Mouse (Mus musculus): ENCODE measurements at regions not wholly inside any gene's neighbourhood (a gene's known extent, or its start where the extent isn't known, plus 50 kb on each side); places are given as distances from the start of the nearest gene placed in this dataset.

GRCm38 (mm10) chr14:16927136-16927535 is 108.2 kb upstream of the Rarb start:
- 90% methylated on average over 2 of the region's 2 CpGs for WGBS
- Histone ChIP-seq H3K27me3 (replicated peaks; ENCODE audit: control insufficient read depth, insufficient read depth, low read length) (no peaks in the 10 kb centered on the region), H3K4me3 (ENCODE audit: low read depth, low read length) (no peak overlapping the region), H3K9ac (ENCODE audit: low read length) (no peak overlapping the region), H3K9me3 (ENCODE audit: control insufficient read depth, low read length) (no peaks in the 10 kb centered on the region), H3K4me2 (ENCODE audit: low read length) (no peak overlapping the region), H3K27ac (ENCODE audit: low read depth) (no peak overlapping the region), H3K4me1 (replicated peaks; ENCODE audit: control insufficient read depth, insufficient read depth, low read length) (no peaks in the 10 kb centered on the region), H3K36me3 (ENCODE audit: control insufficient read depth, insufficient read depth, low read length) (no peaks in the 10 kb centered on the region)
- ATAC-seq (replicated peaks; ENCODE audit: low FRiP score, low TSS enrichment, low read depth) (no peak), DNase-seq (ENCODE audit: low spot score) (no peak)

- no peak for DNase-seq (ENCODE audit: low spot score)
- no peak for ATAC-seq (replicated peaks; ENCODE audit: low FRiP score, low TSS enrichment, low read depth)
- H3K4me1 ChIP-seq (replicated peaks; ENCODE audit: control insufficient read depth, insufficient read depth, low read length) = 0 out of 2 replicates have a peak, but pooled peaks cover 6% of the 10 kb centered on the region
- no peaks in the 10 kb centered on the region for H3K36me3 ChIP-seq (ENCODE audit: control insufficient read depth, insufficient read depth, low read length)
- no peak overlapping the region for H3K9ac ChIP-seq (ENCODE audit: low read length)
- no peak overlapping the region for H3K4me2 ChIP-seq (ENCODE audit: low read length)
- 51% methylated on average over 9 of the region's 9 CpGs for WGBS
- H3K9me3 ChIP-seq (ENCODE audit: control insufficient read depth, low read length) = no peaks in the 10 kb centered on the region
- no peak overlapping the region for H3K4me3 ChIP-seq (ENCODE audit: low read depth, low read length)
- H3K27ac ChIP-seq (ENCODE audit: low read depth) = no peak overlapping the region
- no peaks in the 10 kb centered on the region for H3K27me3 ChIP-seq (replicated peaks; ENCODE audit: control insufficient read depth, insufficient read depth, low read length)
Measured at GRCm38 (mm10) chr14:16901534-16902147, 82.7 kb upstream of the Rarb start.

DNA sequence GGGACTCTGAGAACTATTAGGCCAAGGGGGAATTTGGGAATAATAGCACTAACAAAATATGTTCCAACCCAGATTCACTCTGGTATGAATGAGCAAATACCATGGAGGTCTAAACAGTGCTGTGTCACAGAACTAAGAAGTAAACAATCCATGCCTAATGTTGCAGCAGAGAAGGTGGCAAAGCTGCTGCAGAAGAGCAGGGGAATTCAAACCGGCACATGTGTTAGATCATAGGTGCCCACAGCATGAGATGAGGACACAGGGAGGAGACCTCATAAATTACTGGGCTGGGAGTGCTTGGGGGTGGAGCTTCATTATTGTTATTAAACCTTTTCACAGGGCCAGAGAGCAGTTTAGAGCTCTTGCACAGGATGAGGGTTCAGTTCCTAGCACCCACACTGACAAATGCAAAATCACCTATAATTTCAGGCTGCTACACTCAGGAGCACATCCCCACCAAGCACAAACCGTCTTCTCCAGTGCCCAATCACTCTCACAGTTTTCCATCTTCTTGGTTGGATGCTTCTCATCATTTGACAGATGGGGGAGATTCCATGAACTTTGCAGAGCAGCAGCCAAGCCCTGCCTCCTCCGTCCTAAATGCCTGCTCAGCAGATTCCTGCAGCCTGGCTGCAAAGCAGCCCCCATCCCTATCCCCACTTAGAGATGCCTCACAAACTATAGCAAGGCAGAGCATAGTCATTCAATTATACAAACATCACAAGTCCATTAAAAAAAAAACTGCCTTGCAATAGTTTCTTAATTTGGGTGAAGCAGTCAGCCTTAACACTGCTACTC is 79.0 kb upstream of the Rarb start:
- no peak overlapping the region for H3K9ac ChIP-seq (ENCODE audit: low read length)
- no peaks in the 10 kb centered on the region for H3K9me3 ChIP-seq (ENCODE audit: control insufficient read depth, low read length)
- H3K4me1 ChIP-seq (replicated peaks; ENCODE audit: control insufficient read depth, insufficient read depth, low read length) = 0 out of 2 replicates have a peak, but pooled peaks cover 6% of the 10 kb centered on the region
- H3K27ac ChIP-seq (ENCODE audit: low read depth) = no peak overlapping the region
- 25% methylated on average over 3 of the region's 3 CpGs for WGBS
- ATAC-seq (replicated peaks; ENCODE audit: low FRiP score, low TSS enrichment, low read depth) (0 out of 2 replicates have a peak, but pooled peaks have one; percentile 53), DNase-seq (ENCODE audit: low spot score) (no peak)
- H3K27me3 ChIP-seq (replicated peaks; ENCODE audit: control insufficient read depth, insufficient read depth, low read length) = no peaks in the 10 kb centered on the region
- H3K4me3 ChIP-seq (ENCODE audit: low read depth, low read length) = no peak overlapping the region
- H3K4me2 ChIP-seq (ENCODE audit: low read length) = no peak overlapping the region
- no peaks in the 10 kb centered on the region for H3K36me3 ChIP-seq (ENCODE audit: control insufficient read depth, insufficient read depth, low read length)

GRCm38 (mm10) chr14:16896974-16897373 is 78.0 kb upstream of the Rarb start:
- Histone ChIP-seq H3K9me3 (ENCODE audit: control insufficient read depth, low read length) (no peaks in the 10 kb centered on the region), H3K27ac (ENCODE audit: low read depth) (no peak overlapping the region), H3K27me3 (replicated peaks; ENCODE audit: control insufficient read depth, insufficient read depth, low read length) (no peaks in the 10 kb centered on the region), H3K36me3 (ENCODE audit: control insufficient read depth, insufficient read depth, low read length) (no peaks in the 10 kb centered on the region), H3K4me1 (replicated peaks; ENCODE audit: control insufficient read depth, insufficient read depth, low read length) (0 out of 2 replicates have a peak, but pooled peaks cover 6% of the 10 kb centered on the region), H3K4me3 (ENCODE audit: low read depth, low read length) (no peak overlapping the region), H3K4me2 (ENCODE audit: low read length) (no peak overlapping the region), H3K9ac (ENCODE audit: low read length) (no peak overlapping the region)
- ATAC-seq (replicated peaks; ENCODE audit: low FRiP score, low TSS enrichment, low read depth) (no peak), DNase-seq (ENCODE audit: low spot score) (no peak)
- WGBS = 82% methylated on average over 3 of the region's 3 CpGs

GRCm38 (mm10) chr14:16881249-16881648 is 62.3 kb upstream of the Rarb start:
- no peaks in the 10 kb centered on the region for H3K27me3 ChIP-seq (replicated peaks; ENCODE audit: control insufficient read depth, insufficient read depth, low read length)
- 21% methylated on average over 3 of the region's 3 CpGs for WGBS
- DNase-seq (ENCODE audit: low spot score) (no peak), ATAC-seq (replicated peaks; ENCODE audit: low FRiP score, low TSS enrichment, low read depth) (no peak)
- 0 out of 2 replicates have a peak, but pooled peaks cover 3% of the 10 kb centered on the region for H3K4me1 ChIP-seq (replicated peaks; ENCODE audit: control insufficient read depth, insufficient read depth, low read length)
- no peak overlapping the region for H3K9ac ChIP-seq (ENCODE audit: low read length)
- no peak overlapping the region for H3K4me3 ChIP-seq (ENCODE audit: low read depth, low read length)
- H3K9me3 ChIP-seq (ENCODE audit: control insufficient read depth, low read length) = no peaks in the 10 kb centered on the region
- no peak overlapping the region for H3K4me2 ChIP-seq (ENCODE audit: low read length)
- no peaks in the 10 kb centered on the region for H3K36me3 ChIP-seq (ENCODE audit: control insufficient read depth, insufficient read depth, low read length)
- no peak overlapping the region for H3K27ac ChIP-seq (ENCODE audit: low read depth)

DNA sequence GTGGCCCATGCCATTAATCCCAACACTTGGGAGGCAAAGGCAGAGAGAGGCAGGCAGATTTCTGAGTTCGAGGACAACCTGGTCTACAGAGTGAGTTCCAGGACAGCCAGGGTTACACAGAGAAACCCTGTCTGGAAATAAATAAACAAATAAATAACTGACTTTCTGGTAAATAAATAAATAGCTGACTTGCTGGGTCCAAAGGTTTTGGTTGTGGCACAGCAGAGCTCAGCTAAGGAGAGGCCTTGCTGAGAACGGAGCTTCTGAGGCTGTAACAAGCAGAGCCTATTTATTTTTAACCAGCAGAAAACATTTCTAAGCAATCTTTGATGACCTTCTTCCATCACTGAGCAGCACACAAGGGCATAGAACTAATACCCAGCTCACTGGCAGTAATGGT is 50.3 kb upstream of the Rarb start:
- Histone ChIP-seq H3K27ac (ENCODE audit: low read depth) (no peak overlapping the region), H3K36me3 (ENCODE audit: control insufficient read depth, insufficient read depth, low read length) (no peaks in the 10 kb centered on the region), H3K4me1 (replicated peaks; ENCODE audit: control insufficient read depth, insufficient read depth, low read length) (no peaks in the 10 kb centered on the region), H3K9ac (ENCODE audit: low read length) (no peak overlapping the region), H3K27me3 (replicated peaks; ENCODE audit: control insufficient read depth, insufficient read depth, low read length) (no peaks in the 10 kb centered on the region), H3K4me3 (ENCODE audit: low read depth, low read length) (no peak overlapping the region), H3K9me3 (ENCODE audit: control insufficient read depth, low read length) (no peaks in the 10 kb centered on the region), H3K4me2 (ENCODE audit: low read length) (no peak overlapping the region)
- no peak for DNase-seq (ENCODE audit: low spot score)
- no peak for ATAC-seq (replicated peaks; ENCODE audit: low FRiP score, low TSS enrichment, low read depth)
- WGBS = 97% methylated on average over 2 of the region's 2 CpGs

Data from intestine, embryonic 14.5 days (tissue).